Mouse (Mus musculus) gastrocnemius, postnatal 36 days (tissue): Measurements from ENCODE around the gene Dab1. TPM values are rescaled to one million over a fixed set of nuclear protein-coding genes. Genes with fewer than 3 reads are reported as not detected.

Experiments
- DNase-seq, 2 experiments: peaks; one replicate each; pipeline ENCODE4 v3.0.0; 2022
- intact Hi-C: fragments of 180-260 bp; cut with DNase I; formaldehyde crosslinking; loops from one replicate; pipeline ENCODE4 v1.15.1; 2025
- total RNA-seq, 2 experiments: library from RNA; stranded (reverse); gene quantifications; 2 replicates each; pipeline ENCODE4 v1.2.3; 2021

The Dab1 gene
- total RNA-seq, 2 experiments from 2014 or later, result 0.05 TPM; not detected in 1

- intact Hi-C loops, result no loop called here
- DNase-seq, result no peak
Observed at GRCm38 (mm10) chr4:104432150-104432549, 813.0 kb downstream of the Dab1 start.

DNA sequence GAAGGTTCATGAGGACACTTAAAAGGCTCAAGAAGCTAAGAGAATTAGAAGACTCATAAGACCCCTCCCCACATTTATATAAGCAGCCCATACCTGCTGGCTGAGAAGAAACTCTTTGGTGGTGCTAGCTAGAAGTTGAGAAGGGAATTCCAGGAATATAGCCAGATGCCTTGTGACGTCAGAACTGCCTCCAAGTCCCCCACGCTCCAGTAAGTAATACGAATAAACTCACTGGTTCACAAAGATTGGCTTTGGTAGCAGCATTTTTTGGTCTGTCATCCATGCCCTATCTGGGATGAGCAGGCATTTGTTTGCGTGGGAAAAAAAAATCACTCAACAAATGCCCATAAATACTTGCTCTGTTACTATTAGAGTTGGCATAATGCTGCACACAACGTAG is 816.6 kb downstream of the Dab1 start:
- intact Hi-C loops, result no loop called here
- no peak for DNase-seq

DNA sequence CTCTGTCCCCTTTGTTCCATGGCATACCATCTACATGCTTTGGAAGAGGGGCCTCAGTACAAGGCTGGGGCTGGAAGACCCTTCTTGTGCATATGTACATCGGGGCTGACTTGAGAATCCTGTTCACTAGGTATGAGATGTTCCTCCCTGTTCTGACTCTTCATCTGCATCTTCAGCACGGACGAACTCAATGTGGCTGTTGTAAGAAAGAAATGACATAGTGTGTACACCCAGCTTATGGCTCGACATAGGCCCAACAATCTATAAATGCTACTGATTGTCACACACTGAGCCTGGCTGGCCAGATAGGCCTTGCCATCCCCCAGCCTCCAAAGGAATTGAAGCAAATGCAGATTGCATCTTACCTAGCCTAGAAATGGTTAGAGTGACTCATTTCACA is 817.3 kb downstream of the Dab1 start:
- intact Hi-C loops, result no loop called here
- DNase-seq, result no peak

- no peak for DNase-seq
- intact Hi-C loops, result no loop called here
Observed at GRCm38 (mm10) chr4:104438730-104439129, 819.6 kb downstream of the Dab1 start.

DNA sequence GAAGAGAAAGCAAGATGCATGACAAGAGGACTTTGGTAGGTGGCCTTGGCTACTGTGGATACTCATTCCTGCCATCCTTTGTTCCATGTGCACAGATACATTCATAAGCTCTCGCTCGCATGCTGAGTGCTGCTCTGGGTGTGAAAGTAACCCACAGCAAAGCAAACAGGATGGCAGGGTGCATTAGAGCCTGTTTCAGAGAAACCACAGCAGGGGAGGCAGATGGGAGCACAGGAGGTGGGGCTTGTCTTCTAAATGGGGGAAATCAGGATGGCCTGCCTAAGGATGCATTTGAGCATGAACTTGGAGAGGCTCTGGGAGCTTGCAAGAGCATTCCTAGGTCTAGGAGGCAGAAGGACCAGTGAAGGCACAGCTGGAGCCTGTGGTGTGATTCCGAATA is 820.5 kb downstream of the Dab1 start:
- intact Hi-C loops, result no loop called here

GRCm38 (mm10) chr4:104442925-104443747 is 824.0 kb downstream of the Dab1 start:
- no peak for DNase-seq
- intact Hi-C loops, result no loop called here

More for the DNA sequence above, 820.5 kb downstream of the Dab1 start:
- no peak for DNase-seq

DNA sequence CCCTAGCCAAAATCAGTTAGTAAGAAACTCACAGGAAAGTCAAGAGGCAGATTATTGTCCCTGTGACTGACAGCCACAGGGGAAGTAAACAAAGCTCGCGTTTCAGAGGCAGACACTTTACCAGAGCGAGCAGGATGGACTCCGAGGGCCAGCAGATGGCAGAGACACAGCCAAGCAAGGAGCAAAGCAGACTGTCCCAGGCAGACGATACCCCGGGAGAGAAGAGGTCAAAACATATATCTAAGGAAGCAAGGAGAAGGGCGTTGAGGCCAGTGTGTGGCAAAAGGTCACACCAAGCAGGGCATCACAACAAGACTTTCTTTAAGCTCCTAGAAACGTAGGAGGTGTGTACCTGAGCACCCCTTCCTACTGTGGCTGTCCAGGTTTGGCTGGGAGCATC is 824.6 kb downstream of the Dab1 start:
- no peak for DNase-seq
- intact Hi-C loops, result no loop called here

- DNase-seq, result no peak
- intact Hi-C loops, result no loop called here
Observed at GRCm38 (mm10) chr4:104444985-104445384, 825.8 kb downstream of the Dab1 start.

DNA sequence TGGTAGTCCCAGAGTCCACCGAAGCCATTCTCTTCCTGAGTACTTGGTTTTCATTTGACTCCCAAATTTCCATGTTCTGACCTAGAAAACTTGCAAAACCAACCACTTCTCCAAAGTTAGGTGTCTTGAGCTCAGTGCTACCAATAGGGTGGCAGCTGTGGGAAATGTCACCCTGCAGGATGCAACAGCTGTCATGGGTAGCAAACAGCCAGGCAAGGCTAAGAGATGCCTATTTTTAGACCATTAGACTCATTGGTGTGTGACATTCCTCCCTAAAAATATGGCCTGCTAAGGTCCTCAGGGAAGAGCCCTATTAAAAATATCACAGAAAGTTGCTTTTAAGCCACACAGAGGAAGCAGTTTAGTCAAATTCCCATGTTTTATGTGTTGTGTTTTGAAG is 829.0 kb downstream of the Dab1 start:
- intact Hi-C loops, result no loop called here
- DNase-seq, result no peak

DNA sequence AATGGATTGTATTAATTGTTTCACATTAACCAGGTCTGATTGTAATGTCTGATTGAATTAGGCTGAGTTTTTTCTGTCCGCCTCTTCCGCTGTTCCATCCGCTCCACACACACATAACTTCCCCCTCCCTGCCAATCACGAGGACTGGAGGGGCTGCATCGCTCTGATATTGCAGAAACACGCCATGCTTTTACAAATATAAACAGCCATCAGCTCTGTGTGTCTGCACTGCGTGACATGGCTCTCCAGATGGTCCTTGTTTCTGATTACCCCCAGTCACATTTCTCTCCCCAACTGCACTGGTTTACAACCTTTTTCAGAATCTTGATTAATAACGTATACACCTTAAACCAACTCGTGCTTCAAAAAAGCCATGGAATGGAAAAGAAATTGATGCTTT is 831.5 kb downstream of the Dab1 start:
- intact Hi-C loops, result no loop called here
- no peak for DNase-seq

DNA sequence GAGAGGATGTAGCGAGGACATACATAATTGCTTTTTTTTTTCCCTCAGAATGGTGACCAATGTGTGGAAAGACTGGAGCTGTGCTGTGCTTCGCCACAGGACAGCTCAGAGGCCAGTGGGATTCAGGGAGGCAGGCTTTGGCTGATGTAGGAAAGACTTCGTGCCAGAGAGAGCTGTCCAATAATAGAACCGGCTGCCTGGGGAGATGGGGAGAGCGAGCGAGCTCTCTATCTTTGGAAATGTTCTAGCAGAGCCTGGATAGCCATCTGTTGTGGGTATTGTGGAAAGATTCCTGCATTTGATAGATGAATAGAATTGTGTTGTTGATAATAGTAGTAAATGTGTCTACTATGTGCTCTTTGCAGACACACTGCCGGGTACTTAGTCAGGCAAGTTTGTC is 833.4 kb downstream of the Dab1 start:
- DNase-seq, result no peak
- intact Hi-C loops, result no loop called here

GRCm38 (mm10) chr4:104455151-104455550 is 836.0 kb downstream of the Dab1 start:
- DNase-seq, result no peak
- intact Hi-C loops, result no loop called here

- intact Hi-C loops, result no loop called here
- no peak for DNase-seq
Observed at GRCm38 (mm10) chr4:104455760-104456159, 836.6 kb downstream of the Dab1 start.

- DNase-seq, result no peak
- intact Hi-C loops, result no loop called here
Observed at GRCm38 (mm10) chr4:104456173-104456873, 837.2 kb downstream of the Dab1 start.

- intact Hi-C loops, result no loop called here
- no peak for DNase-seq
Observed at GRCm38 (mm10) chr4:104458726-104459125, 839.6 kb downstream of the Dab1 start.

GRCm38 (mm10) chr4:104461106-104462011 is 842.2 kb downstream of the Dab1 start:
- no peak for DNase-seq
- intact Hi-C loops, result no loop called here

- DNase-seq, result no peak
- intact Hi-C loops, result no loop called here
Observed at GRCm38 (mm10) chr4:104462932-104463780, 844.0 kb downstream of the Dab1 start.

- intact Hi-C loops, result no loop called here
- DNase-seq, result no peak
Observed at GRCm38 (mm10) chr4:104463781-104464170, 844.6 kb downstream of the Dab1 start.

DNA sequence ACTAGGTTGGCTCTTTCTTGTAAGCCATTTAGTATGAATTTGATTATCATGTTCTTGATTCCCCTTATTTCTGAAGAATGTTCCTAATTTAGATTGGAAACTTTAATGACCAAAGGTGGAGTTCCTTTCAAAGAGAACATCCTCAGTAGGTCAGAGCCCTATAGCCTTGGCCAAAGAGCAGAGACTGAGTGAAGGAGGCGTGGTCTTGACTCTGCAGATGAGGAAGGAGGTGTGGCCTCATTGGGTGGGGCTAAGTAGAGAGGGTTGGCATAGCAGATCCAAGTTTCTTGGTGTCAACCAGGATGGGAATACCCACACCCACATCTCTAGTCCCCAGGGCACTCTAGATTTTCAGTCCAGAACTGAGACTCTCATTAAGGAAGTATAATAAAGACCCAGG is 846.4 kb downstream of the Dab1 start:
- DNase-seq, result no peak
- intact Hi-C loops, result no loop called here

GRCm38 (mm10) chr4:104468666-104469065 is 849.5 kb downstream of the Dab1 start:
- DNase-seq, result no peak
- intact Hi-C loops, result no loop called here
